Comparison of ENCODE assay signal across 30 mouse cellular contexts in genomic region chr1:192293921-192294320, GRCm38 (mm10).
"Had no signal": no experiment of that assay in that cellular context is flagged by ENCODE, and none has a peak within 500 bp of the region (broad histone marks: within the 10 kb centered on the region; RNA-seq: fewer than 3 reads in every experiment).

No protein-coding gene starts in this region.

- H3K27ac ChIP-seq: heart, embryonic 15.5 days; hindbrain, embryonic 10.5 days; hindbrain, embryonic 12.5 days; hindbrain, embryonic 13.5 days; hindbrain, embryonic 14.5 days; hindbrain, embryonic 15.5 days; hindbrain, postnatal 0 days; intestine, embryonic 15.5 days; kidney, embryonic 15.5 days; kidney, postnatal 0 days; layer of hippocampus, adult 2 months; left cerebral cortex, adult 2 months had no signal

- H3K36me3 ChIP-seq: heart, embryonic 15.5 days; hindbrain, embryonic 10.5 days; hindbrain, embryonic 12.5 days; hindbrain, embryonic 13.5 days; hindbrain, embryonic 15.5 days; intestine, embryonic 15.5 days; kidney, embryonic 15.5 days had no signal

- H3K27me3 ChIP-seq: heart, embryonic 15.5 days; hindbrain, embryonic 12.5 days; hindbrain, embryonic 13.5 days; hindbrain, embryonic 15.5 days; intestine, embryonic 15.5 days; kidney, embryonic 15.5 days had no signal

- DNase-seq: heart, postnatal 10 days; heart, postnatal 14 days; heart, postnatal 36 days; heart, postnatal 4 days; kidney, adult 11 months; kidney, adult 18-20 months; kidney, adult 2 months; kidney, adult 8-10 months; kidney, adult 9 months; kidney, postnatal 10 days; kidney, postnatal 14 days; kidney, postnatal 25 days; kidney, postnatal 36 days; kidney, postnatal 4 days; layer of hippocampus, adult 9-11 months; layer of hippocampus, postnatal 36 days had no signal

- H3K9me3 ChIP-seq: heart, embryonic 15.5 days; hindbrain, embryonic 10.5 days; hindbrain, embryonic 12.5 days; hindbrain, embryonic 13.5 days; hindbrain, embryonic 15.5 days; intestine, embryonic 15.5 days; kidney, embryonic 15.5 days had no signal

- H3K4me1 ChIP-seq: heart, embryonic 15.5 days; hindbrain, embryonic 12.5 days; hindbrain, embryonic 13.5 days; hindbrain, embryonic 15.5 days; intestine, embryonic 15.5 days; kidney, embryonic 15.5 days had no signal

- ATAC-seq: hindbrain, embryonic 16.5 days; hindbrain, postnatal 0 days; inflammation-experienced regulatory T-cells, adult 6 months had no signal

- H3K4me3 ChIP-seq: heart, embryonic 15.5 days; hindbrain, embryonic 10.5 days; hindbrain, embryonic 12.5 days; hindbrain, embryonic 13.5 days; hindbrain, embryonic 15.5 days; intestine, embryonic 15.5 days; kidney, embryonic 15.5 days; layer of hippocampus, adult 2 months; left cerebral cortex, adult 2 months had no signal
